Mouse (Mus musculus): ENCODE data around the gene Tyw1. TPM values are rescaled to one million over a fixed set of nuclear protein-coding genes. Genes with fewer than 3 reads are reported as not detected.

Gene Tyw1
- polyA plus RNA-seq, 1 experiment: 12.1 TPM

GRCm38 (mm10) chr5:130278011-130278472, 22.6 kb downstream of the Tyw1 start:
- Histone ChIP-seq H3K27me3 (replicated peaks; ENCODE audit: control insufficient read depth, insufficient read depth, low read length) (no peaks in the 10 kb centered on the region), H3K27ac (ENCODE audit: insufficient read depth, low read depth, low read length) (no peak overlapping the region), H3K36me3 (ENCODE audit: control insufficient read depth, insufficient read depth, low read length) (no peaks in the 10 kb centered on the region), H3K4me1 (ENCODE audit: control insufficient read depth, insufficient read depth, low read length) (no peaks in the 10 kb centered on the region), H3K4me3 (ENCODE audit: insufficient read depth, low read depth, low read length) (no peak overlapping the region)
- TF ChIP-seq CTCF (conservative IDR thresholded peaks at IDR 0.05; ENCODE audit: insufficient read depth, insufficient read length, low read depth, low read length): no peak
- TF ChIP-seq POLR2A (IDR thresholded peaks at IDR 0.05; ENCODE audit: low read depth, low read length): no peak
- no peak for DNase-seq
- 83% methylated on average over 7 of the region's 7 CpGs for whole genome bisulfite sequencing

GRCm38 (mm10) chr5:130283079-130283732, 27.8 kb downstream of the Tyw1 start:
- Histone ChIP-seq H3K36me3 (ENCODE audit: control insufficient read depth, insufficient read depth, low read length) (no peaks in the 10 kb centered on the region), H3K27me3 (replicated peaks; ENCODE audit: control insufficient read depth, insufficient read depth, low read length) (no peaks in the 10 kb centered on the region), H3K4me1 (ENCODE audit: control insufficient read depth, insufficient read depth, low read length) (no peaks in the 10 kb centered on the region), H3K4me3 (ENCODE audit: insufficient read depth, low read depth, low read length) (no peak overlapping the region), H3K27ac (ENCODE audit: insufficient read depth, low read depth, low read length) (no peak overlapping the region)
- TF ChIP-seq POLR2A (IDR thresholded peaks at IDR 0.05; ENCODE audit: low read depth, low read length) (no peak), CTCF (conservative IDR thresholded peaks at IDR 0.05; ENCODE audit: insufficient read depth, insufficient read length, low read depth, low read length) (no peak)
- DNase-seq: no peak
- 94% methylated on average over 9 of the region's 9 CpGs for WGBS

GRCm38 (mm10) chr5:130288106-130288505, 32.7 kb downstream of the Tyw1 start:
- no peak for DNase-seq
- Histone ChIP-seq H3K36me3 (ENCODE audit: control insufficient read depth, insufficient read depth, low read length) (no peaks in the 10 kb centered on the region), H3K4me1 (ENCODE audit: control insufficient read depth, insufficient read depth, low read length) (no peaks in the 10 kb centered on the region), H3K27ac (ENCODE audit: insufficient read depth, low read depth, low read length) (no peak overlapping the region), H3K27me3 (replicated peaks; ENCODE audit: control insufficient read depth, insufficient read depth, low read length) (no peaks in the 10 kb centered on the region), H3K4me3 (ENCODE audit: insufficient read depth, low read depth, low read length) (no peak overlapping the region)
- no peak for TF ChIP-seq CTCF (conservative IDR thresholded peaks at IDR 0.05; ENCODE audit: insufficient read depth, insufficient read length, low read depth, low read length)
- TF ChIP-seq POLR2A (IDR thresholded peaks at IDR 0.05; ENCODE audit: low read depth, low read length): no peak
- 93% methylated on average over 7 of the region's 7 CpGs for WGBS

DNA sequence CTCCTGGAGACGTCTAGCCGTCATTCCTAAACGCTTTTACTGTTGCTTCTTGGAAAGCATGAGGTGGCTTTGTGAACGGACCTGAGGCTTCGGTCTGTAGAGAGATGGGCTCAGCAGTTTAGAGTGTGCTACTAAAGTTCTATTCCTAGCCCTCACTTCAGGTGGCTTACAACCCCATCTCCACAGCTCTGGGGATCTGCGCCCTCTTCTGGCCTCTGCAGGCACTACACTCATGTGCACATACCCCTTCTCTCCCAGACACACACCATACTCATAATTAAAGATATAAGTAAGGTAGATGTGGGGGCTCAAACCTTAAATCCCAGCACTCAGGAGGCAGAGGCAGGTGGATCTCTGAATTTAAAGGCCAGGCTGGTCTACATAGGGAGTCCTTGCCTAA, 34.8 kb downstream of the Tyw1 start:
- no peak for DNase-seq
- no peak for TF ChIP-seq POLR2A (IDR thresholded peaks at IDR 0.05; ENCODE audit: low read depth, low read length)
- TF ChIP-seq CTCF (conservative IDR thresholded peaks at IDR 0.05; ENCODE audit: insufficient read depth, insufficient read length, low read depth, low read length): 0 out of 2 replicates have a peak, but pooled peaks have one; percentile 7
- no peak overlapping the region for H3K27ac ChIP-seq (ENCODE audit: insufficient read depth, low read depth, low read length)
- WGBS: 99% methylated on average over 6 of the region's 6 CpGs
- H3K27me3 ChIP-seq (replicated peaks; ENCODE audit: control insufficient read depth, insufficient read depth, low read length): no peaks in the 10 kb centered on the region
- no peak overlapping the region for H3K4me3 ChIP-seq (ENCODE audit: insufficient read depth, low read depth, low read length)
- no peaks in the 10 kb centered on the region for H3K4me1 ChIP-seq (ENCODE audit: control insufficient read depth, insufficient read depth, low read length)
- no peaks in the 10 kb centered on the region for H3K36me3 ChIP-seq (ENCODE audit: control insufficient read depth, insufficient read depth, low read length)

DNA sequence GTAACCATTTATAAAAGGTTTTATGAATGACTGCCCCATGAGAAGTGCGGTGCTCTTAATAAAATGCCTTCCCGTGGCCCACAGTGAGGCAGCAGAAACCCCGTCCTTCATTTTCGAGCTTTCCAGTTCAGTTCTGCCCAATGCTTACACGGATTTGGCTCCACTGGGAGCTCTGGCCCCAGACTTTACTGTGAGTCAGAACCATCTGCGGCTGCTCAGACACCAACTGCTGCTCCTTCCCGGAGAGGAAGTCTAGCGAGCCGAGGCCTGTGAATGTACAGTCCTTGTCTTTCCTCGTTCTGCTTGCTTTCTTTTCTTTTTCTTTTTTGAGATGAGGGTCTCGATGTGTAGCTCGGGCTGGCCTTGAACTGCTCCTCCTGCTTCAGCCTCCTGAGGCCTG, 35.4 kb downstream of the Tyw1 start:
- Histone ChIP-seq H3K4me3 (ENCODE audit: insufficient read depth, low read depth, low read length) (no peak overlapping the region), H3K27me3 (replicated peaks; ENCODE audit: control insufficient read depth, insufficient read depth, low read length) (no peaks in the 10 kb centered on the region), H3K4me1 (ENCODE audit: control insufficient read depth, insufficient read depth, low read length) (no peaks in the 10 kb centered on the region), H3K36me3 (ENCODE audit: control insufficient read depth, insufficient read depth, low read length) (no peaks in the 10 kb centered on the region), H3K27ac (ENCODE audit: insufficient read depth, low read depth, low read length) (no peak overlapping the region)
- TF ChIP-seq POLR2A (IDR thresholded peaks at IDR 0.05; ENCODE audit: low read depth, low read length): no peak
- no peak for TF ChIP-seq CTCF (conservative IDR thresholded peaks at IDR 0.05; ENCODE audit: insufficient read depth, insufficient read length, low read depth, low read length)
- 95% methylated on average over 12 of the region's 12 CpGs for WGBS
- DNase-seq: no peak

- Histone ChIP-seq H3K27ac (ENCODE audit: insufficient read depth, low read depth, low read length) (no peak overlapping the region), H3K4me3 (ENCODE audit: insufficient read depth, low read depth, low read length) (no peak overlapping the region), H3K4me1 (ENCODE audit: control insufficient read depth, insufficient read depth, low read length) (no peaks in the 10 kb centered on the region), H3K27me3 (replicated peaks; ENCODE audit: control insufficient read depth, insufficient read depth, low read length) (no peaks in the 10 kb centered on the region), H3K36me3 (ENCODE audit: control insufficient read depth, insufficient read depth, low read length) (no peaks in the 10 kb centered on the region; the same call in 1 of the 2 replicates)
- no peak for DNase-seq
- WGBS: 96% methylated on average over 4 of the region's 4 CpGs
- no peak for TF ChIP-seq CTCF (conservative IDR thresholded peaks at IDR 0.05; ENCODE audit: insufficient read depth, insufficient read length, low read depth, low read length)
- no peak for TF ChIP-seq POLR2A (IDR thresholded peaks at IDR 0.05; ENCODE audit: low read depth, low read length)
Measured at GRCm38 (mm10) chr5:130292976-130293375, 37.6 kb downstream of the Tyw1 start.

DNA sequence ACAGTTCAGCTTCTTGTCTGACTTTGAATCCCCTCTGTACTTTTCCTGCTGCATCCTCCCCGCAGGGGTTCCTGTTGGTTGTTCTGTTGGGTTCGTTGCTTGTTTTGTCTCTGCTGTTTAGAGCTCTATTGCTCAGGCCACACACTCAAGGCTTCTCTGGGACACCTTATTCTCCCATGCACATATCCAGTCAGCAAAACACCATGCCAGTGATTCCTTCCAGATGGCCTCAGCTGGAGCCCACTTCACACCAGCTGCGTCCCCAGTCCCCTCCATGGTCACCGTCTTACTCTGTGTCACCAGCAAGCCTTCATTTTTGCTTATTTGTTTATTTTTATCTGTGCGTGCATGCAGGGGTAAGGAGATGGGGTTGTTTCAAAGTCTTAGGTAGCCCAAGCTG, 38.5 kb downstream of the Tyw1 start:
- no peaks in the 10 kb centered on the region; the same call in 1 of the 2 replicates for H3K36me3 ChIP-seq (ENCODE audit: control insufficient read depth, insufficient read depth, low read length)
- H3K27me3 ChIP-seq (replicated peaks; ENCODE audit: control insufficient read depth, insufficient read depth, low read length): no peaks in the 10 kb centered on the region
- 86% methylated on average over 5 of the region's 5 CpGs for WGBS
- H3K4me1 ChIP-seq (ENCODE audit: control insufficient read depth, insufficient read depth, low read length): no peaks in the 10 kb centered on the region
- no peak for TF ChIP-seq CTCF (conservative IDR thresholded peaks at IDR 0.05; ENCODE audit: insufficient read depth, insufficient read length, low read depth, low read length)
- no peak for TF ChIP-seq POLR2A (IDR thresholded peaks at IDR 0.05; ENCODE audit: low read depth, low read length)
- H3K27ac ChIP-seq (ENCODE audit: insufficient read depth, low read depth, low read length): no peak overlapping the region
- no peak for DNase-seq
- H3K4me3 ChIP-seq (ENCODE audit: insufficient read depth, low read depth, low read length): no peak overlapping the region
